Mouse (Mus musculus) heart, postnatal 4 days (tissue): ENCODE measurements around the gene Rnh1. TPM values are rescaled to one million over a fixed set of nuclear protein-coding genes. Genes with fewer than 3 reads are reported as not detected.

Experiments used
- microRNA-seq, 2 experiments: library from miRNA; unstranded; fragments of <30 nt; microRNA quantifications; one replicate each; pipeline ENCODE4 v1.2.0; 2021 to 2022
- total RNA-seq, 2 experiments: library from RNA; stranded (reverse); gene quantifications; 2 replicates each; pipeline ENCODE4 v1.2.3; 2021

Gene Rnh1
- total RNA-seq, 2 experiments from 2014 or later = 73.9 to 84.0 TPM

Small RNA genes within 50 kb of the gene (microRNA-seq; reads per million reads assigned to microRNA genes)
- gene Mir210 = 802 to 1,491 reads per million in 2 experiments

Other genes starting within 250 kb of the Rnh1 start
- gene Pgghg, start 231.5 kb downstream of the Rnh1 start, total RNA-seq = 1 to 10 TPM; 8.4 to 8.7 TPM
- 1 to 10 TPM in 1 of 2 experiments, under 1 TPM in 1; 0.72 to 1.4 TPM for gene Ifitm5, start 222.6 kb downstream of the Rnh1 start, total RNA-seq
- not detected for gene Gm45717, start 216.9 kb downstream of the Rnh1 start, total RNA-seq
- gene Ifitm2, start 216.9 kb downstream of the Rnh1 start, total RNA-seq = 100 to 1,000 TPM; 178 to 182 TPM
- gene Ifitm1, start 205.6 kb downstream of the Rnh1 start, total RNA-seq = 1 to 10 TPM; 2.6 to 3.0 TPM
- 10 to 100 TPM; 79.3 to 83.8 TPM for gene Ifitm3, start 162.1 kb downstream of the Rnh1 start, total RNA-seq
- under 1 TPM in 1 of 2 experiments, not detected in 1; 0.56 TPM for gene Ifitm6, start 154.9 kb downstream of the Rnh1 start, total RNA-seq
- gene Gm17387, start 143.7 kb downstream of the Rnh1 start, total RNA-seq = not detected
- under 1 TPM; 0.26 to 0.54 TPM for gene B4galnt4, start 111.8 kb downstream of the Rnh1 start, total RNA-seq
- under 1 TPM in 1 of 2 experiments, not detected in 1; 0.23 TPM for gene Pkp3, start 94.6 kb downstream of the Rnh1 start, total RNA-seq
- gene Sigirr, start 72.3 kb downstream of the Rnh1 start, total RNA-seq = 1 to 10 TPM; 3.3 to 4.3 TPM
- under 1 TPM in 1 of 2 experiments, not detected in 1; 0.20 TPM for gene Ano9, start 55.1 kb downstream of the Rnh1 start, total RNA-seq
- gene Ptdss2, start 50.5 kb downstream of the Rnh1 start, total RNA-seq = 10 to 100 TPM; 40.2 to 42.5 TPM
- 100 to 1,000 TPM; 105 to 119 TPM for gene Hras, start 21.1 kb upstream of the Rnh1 start, total RNA-seq
- gene Lrrc56, start 21.3 kb upstream of the Rnh1 start, total RNA-seq = 1 to 10 TPM; 4.3 to 4.5 TPM
- not detected for gene Lmntd2, start 41.2 kb upstream of the Rnh1 start, total RNA-seq
- 1 to 10 TPM; 4.1 to 6.1 TPM for gene Rassf7, start 43.0 kb upstream of the Rnh1 start, total RNA-seq
- 10 to 100 TPM; 44.3 to 52.2 TPM for gene Phrf1, start 55.9 kb upstream of the Rnh1 start, total RNA-seq
- gene Irf7, start 93.6 kb upstream of the Rnh1 start, total RNA-seq = 1 to 10 TPM; 1.3 to 1.4 TPM
- gene Cdhr5, start 103.9 kb upstream of the Rnh1 start, total RNA-seq = not detected
- not detected for gene Sct, start 106.3 kb upstream of the Rnh1 start, total RNA-seq
- gene Drd4, start 119.1 kb upstream of the Rnh1 start, total RNA-seq = not detected
- gene Deaf1, start 154.8 kb upstream of the Rnh1 start, total RNA-seq = 10 to 100 TPM; 27.8 to 30.6 TPM
- 10 to 100 TPM; 15.9 to 16.3 TPM for gene Tmem80, start 154.9 kb upstream of the Rnh1 start, total RNA-seq
- gene Eps8l2, start 166.0 kb upstream of the Rnh1 start, total RNA-seq = 1 to 10 TPM; 1.9 TPM
- gene Taldo1, start 219.3 kb upstream of the Rnh1 start, total RNA-seq = 100 to 1,000 TPM; 126 to 134 TPM
- 10 to 100 TPM; 12.5 to 12.9 TPM for gene Gatd1, start 241.3 kb upstream of the Rnh1 start, total RNA-seq